Mouse (Mus musculus) liver, embryonic 14.5 days (tissue): ENCODE data around the gene Dtd1.

Experiments
- CTCF ChIP-seq: IDR thresholded peaks from 2 replicates; pipeline ENCODE4 v1.5.1; 2016; ENCODE audit warnings: antibody characterized with exemption, low read depth, control low read depth
- EP300 ChIP-seq: IDR thresholded peaks from 2 replicates; pipeline ENCODE4 v1.6.1; 2016; ENCODE audit warnings: antibody characterized with exemption, low read depth

- TF ChIP-seq CTCF = no peak
- no peak for TF ChIP-seq EP300
Measured at GRCm38 (mm10) chr2:144613956-144614355, 14.3 kb downstream of the Dtd1 start.
